ENCODE assay signal across 20 mouse cellular contexts in genomic region chr9:115287774-115288434, GRCm38 (mm10). TPM values are rescaled to one million over a fixed set of nuclear protein-coding genes. Genes with fewer than 3 reads are reported as not detected.
A peak's percentile ranks its signal among the peaks of the same experiment; 100 is the strongest.
DNase-seq lines count a peak whose midpoint lies in the region; ATAC-seq and TF ChIP-seq lines count a peak whose summit lies in the region.
"Had no signal": no experiment of that assay in that cellular context is flagged by ENCODE, and none has a peak within 500 bp of the region (broad histone marks: within the 10 kb centered on the region; RNA-seq: fewer than 3 reads in every experiment).

No protein-coding gene starts in this region.

- 81% methylated on average over 6 of the region's 6 CpGs for WGBS in intestine, embryonic 14.5 days
- 84% methylated on average over 6 of the region's 6 CpGs for WGBS in kidney, embryonic 15.5 days
- 83% methylated on average over 6 of the region's 6 CpGs for WGBS in liver, postnatal 0 days (ENCODE audit: insufficient replicate concordance)
- 94% methylated on average over 6 of the region's 6 CpGs for WGBS in forebrain, embryonic 15.5 days

- no peak overlapping the region for H3K27ac ChIP-seq in intestine, embryonic 14.5 days (ENCODE audit: low read depth)
- no peak overlapping the region for H3K27ac ChIP-seq in kidney, embryonic 15.5 days
- H3K27ac ChIP-seq in liver, postnatal 0 days (ENCODE audit: low read depth) = no peak overlapping the region
- H3K27ac ChIP-seq in forebrain, embryonic 15.5 days (replicated peaks) = no peak overlapping the region
- H3K27ac ChIP-seq: forebrain, embryonic 12.5 days; hindbrain, postnatal 0 days; limb, embryonic 10.5 days; midbrain, embryonic 15.5 days had no signal

- no peak overlapping the region for H3K4me2 ChIP-seq in intestine, embryonic 14.5 days (ENCODE audit: low read length)
- H3K4me2 ChIP-seq in kidney, embryonic 15.5 days = no peak overlapping the region
- H3K4me2 ChIP-seq in liver, postnatal 0 days (ENCODE audit: low read depth, low read length) = no peak overlapping the region
- H3K4me2 ChIP-seq in forebrain, embryonic 15.5 days (replicated peaks) = no peak overlapping the region
- H3K4me2 ChIP-seq: forebrain, embryonic 12.5 days; heart, embryonic 12.5 days; midbrain, embryonic 15.5 days had no signal

- H3K4me1 ChIP-seq in intestine, embryonic 14.5 days (replicated peaks; ENCODE audit: control insufficient read depth, insufficient read depth, low read length) = peaks cover 7% of the 10 kb centered on the region
- H3K4me1 ChIP-seq in kidney, embryonic 15.5 days = peaks cover 57% of the 10 kb centered on the region
- peaks cover 19% of the 10 kb centered on the region for H3K4me1 ChIP-seq in liver, postnatal 0 days (ENCODE audit: insufficient read depth)
- peaks cover 14% of the 10 kb centered on the region for H3K4me1 ChIP-seq in forebrain, embryonic 15.5 days

- H3K9me3 ChIP-seq in intestine, embryonic 14.5 days (ENCODE audit: control insufficient read depth, low read length) = no peaks in the 10 kb centered on the region
- H3K9me3 ChIP-seq in kidney, embryonic 15.5 days (replicated peaks) = no peaks in the 10 kb centered on the region
- H3K9me3 ChIP-seq in liver, postnatal 0 days (ENCODE audit: low read length) = no peaks in the 10 kb centered on the region
- H3K9me3 ChIP-seq in forebrain, embryonic 15.5 days = no peaks in the 10 kb centered on the region
- H3K9me3 ChIP-seq: forebrain, embryonic 12.5 days; heart, embryonic 12.5 days; limb, embryonic 10.5 days; megakaryocyte, embryonic 14.5 days; midbrain, embryonic 15.5 days had no signal

- H3K36me3 ChIP-seq in intestine, embryonic 14.5 days (ENCODE audit: control insufficient read depth, insufficient read depth, low read length) = no peaks in the 10 kb centered on the region
- H3K36me3 ChIP-seq in kidney, embryonic 15.5 days = no peaks in the 10 kb centered on the region
- H3K36me3 ChIP-seq in liver, postnatal 0 days (replicated peaks; ENCODE audit: insufficient read depth, low read length) = no peaks in the 10 kb centered on the region
- no peaks in the 10 kb centered on the region for H3K36me3 ChIP-seq in forebrain, embryonic 15.5 days
- H3K36me3 ChIP-seq: forebrain, embryonic 12.5 days; heart, embryonic 12.5 days; midbrain, embryonic 15.5 days had no signal

- peak; percentile 53; the same call in 1 of the 2 replicates for ATAC-seq in intestine, embryonic 14.5 days (replicated peaks; ENCODE audit: low FRiP score, low TSS enrichment, low read depth)
- ATAC-seq in kidney, embryonic 15.5 days (replicated peaks; ENCODE audit: low FRiP score) = peak; percentile 46; the same call in 1 of the 2 replicates
- ATAC-seq in liver, postnatal 0 days = peak; percentile 72
- ATAC-seq in forebrain, embryonic 15.5 days (replicated peaks) = no peak
- ATAC-seq in activated CD4-positive, CD25-positive, alpha-beta regulatory T cell, adult 4 months = no peak
- ATAC-seq: hindbrain, postnatal 0 days; midbrain, embryonic 15.5 days had no signal

- H3K4me3 ChIP-seq in intestine, embryonic 14.5 days (ENCODE audit: low read depth, low read length) = no peak overlapping the region
- no peak overlapping the region for H3K4me3 ChIP-seq in kidney, embryonic 15.5 days (replicated peaks)
- no peak overlapping the region for H3K4me3 ChIP-seq in liver, postnatal 0 days (ENCODE audit: low read depth, low read length)
- H3K4me3 ChIP-seq in forebrain, embryonic 15.5 days = no peak overlapping the region
- H3K4me3 ChIP-seq: forebrain, embryonic 12.5 days; heart, embryonic 12.5 days; limb, embryonic 10.5 days; megakaryocyte, embryonic 14.5 days; midbrain, embryonic 15.5 days had no signal

- H3K9ac ChIP-seq in intestine, embryonic 14.5 days (ENCODE audit: low read length) = no peak overlapping the region
- H3K9ac ChIP-seq in kidney, embryonic 15.5 days = no peak overlapping the region
- no peak overlapping the region for H3K9ac ChIP-seq in liver, postnatal 0 days (replicated peaks)
- H3K9ac ChIP-seq in forebrain, embryonic 15.5 days (replicated peaks) = no peak overlapping the region
- H3K9ac ChIP-seq: forebrain, embryonic 12.5 days; heart, embryonic 12.5 days; midbrain, embryonic 15.5 days had no signal

- DNase-seq in kidney, adult 11 months = peak; percentile 66
- no peak for DNase-seq in kidney, postnatal 10 days
- peak; percentile 50 for DNase-seq in intestine, embryonic 14.5 days (ENCODE audit: low spot score)
- DNase-seq in liver, postnatal 0 days = no peak
- DNase-seq in spleen, postnatal 10 days (ENCODE audit: low spot score in 2 of 2) = no peak
- DNase-seq: adrenal gland, adult 8-10 months; cerebellum, adult 11 months; cerebellum, postnatal 25 days; lung, adult 2 months; thymus, postnatal 14 days had no signal

- no peak for TF ChIP-seq EP300 in liver, postnatal 0 days (IDR thresholded peaks at IDR 0.05; ENCODE audit: low read depth)

- no peaks in the 10 kb centered on the region for H3K27me3 ChIP-seq in intestine, embryonic 14.5 days (replicated peaks; ENCODE audit: control insufficient read depth, insufficient read depth, low read length)
- no peaks in the 10 kb centered on the region for H3K27me3 ChIP-seq in kidney, embryonic 15.5 days
- no peaks in the 10 kb centered on the region for H3K27me3 ChIP-seq in liver, postnatal 0 days (ENCODE audit: insufficient read depth, low read length)
- no peaks in the 10 kb centered on the region for H3K27me3 ChIP-seq in forebrain, embryonic 15.5 days
- H3K27me3 ChIP-seq: CH12.LX; forebrain, embryonic 12.5 days; heart, embryonic 12.5 days; megakaryocyte, embryonic 14.5 days; midbrain, embryonic 15.5 days had no signal

- TF ChIP-seq CTCF in liver, postnatal 0 days (IDR thresholded peaks at IDR 0.05; ENCODE audit: low read depth) = no peak

RNA-seq across cellular contexts. Expression of gene Stt3b, which starts 22.3 kb away (rescaled TPM):
- 124 and 135 TPM in 2 replicates for polyA plus RNA-seq in intestine, embryonic 14.5 days (2014; fragmentation: Nextera tagmentation; extraction: Ambion mirVana)
- polyA plus RNA-seq in kidney, embryonic 15.5 days (2015; fragmentation: Nextera tagmentation; extraction: Ambion mirVana) = 101 and 102 TPM in 2 replicates
- polyA plus RNA-seq in liver, postnatal 0 days (2015; fragmentation: Nextera tagmentation; extraction: Ambion mirVana) = 41.8 and 43.8 TPM in 2 replicates
- polyA plus RNA-seq in forebrain, embryonic 15.5 days (2015; fragmentation: Nextera tagmentation; extraction: Ambion mirVana) = 77.5 and 80.5 TPM in 2 replicates
- 10 to 100 TPM; 19.5 to 28.9 TPM for polyA plus RNA-seq in activated CD4-positive, CD25-positive, alpha-beta regulatory T cell, adult 4 months (2017; shearing (Covaris generic))

Comparison
In these comparisons a context has a peak if more than half of its experiments do, and no peak if none do; other contexts are left out.
1. DNase-seq: peak in kidney, adult 11 months (single experiment) and intestine, embryonic 14.5 days (single experiment); none in kidney, postnatal 10 days (single experiment), liver, postnatal 0 days (single experiment) and spleen, postnatal 10 days (0 of 2).
2. ATAC-seq: peak in intestine, embryonic 14.5 days (single experiment), kidney, embryonic 15.5 days (single experiment) and liver, postnatal 0 days (single experiment); none in forebrain, embryonic 15.5 days (single experiment) and activated CD4-positive, CD25-positive, alpha-beta regulatory T cell, adult 4 months (single experiment).